Mouse (Mus musculus): ENCODE results near the gene Amn. TPM values are rescaled to one million over a fixed set of nuclear protein-coding genes. Genes with fewer than 3 reads are reported as not detected.

Amn gene
- polyA plus RNA-seq, 1 experiment from 2014 or later, result 2.9 TPM

GRCm38 (mm10) chr12:111239930-111240329, 31.0 kb upstream of the Amn start:
- H3K4me3 ChIP-seq, result no peak overlapping the region
- H3K4me1 ChIP-seq, result peaks cover 9% of the 10 kb centered on the region
- H3K27ac ChIP-seq (replicated peaks), result no peak overlapping the region
- H3K9me3 ChIP-seq, result no peaks in the 10 kb centered on the region
- peaks cover 51% of the 10 kb centered on the region for H3K36me3 ChIP-seq
- no peak overlapping the region for H3K4me2 ChIP-seq
- ATAC-seq (ENCODE audit: extremely low read depth, insufficient number of reproducible peaks, low FRiP score, low TSS enrichment), result no peak
- WGBS, result 74% methylated on average over 10 of the region's 10 CpGs
- no peaks in the 10 kb centered on the region for H3K27me3 ChIP-seq (replicated peaks)
- H3K9ac ChIP-seq, result no peak overlapping the region

- H3K36me3 ChIP-seq, result peaks cover 63% of the 10 kb centered on the region
Measured at GRCm38 (mm10) chr12:111241916-111242315, 29.0 kb upstream of the Amn start.

GRCm38 (mm10) chr12:111242346-111242745, 28.5 kb upstream of the Amn start:
- no peak overlapping the region for H3K4me2 ChIP-seq
- H3K4me3 ChIP-seq, result no peak overlapping the region
- H3K27ac ChIP-seq (replicated peaks), result no peak overlapping the region
- peaks cover 8% of the 10 kb centered on the region; the same call in 1 of the 2 replicates for H3K4me1 ChIP-seq
- WGBS, result 88% methylated on average over 5 of the region's 5 CpGs
- no peaks in the 10 kb centered on the region for H3K27me3 ChIP-seq (replicated peaks)
- ATAC-seq (ENCODE audit: extremely low read depth, insufficient number of reproducible peaks, low FRiP score, low TSS enrichment), result no peak
- no peaks in the 10 kb centered on the region for H3K9me3 ChIP-seq
- H3K9ac ChIP-seq, result no peak overlapping the region
- peaks cover 66% of the 10 kb centered on the region for H3K36me3 ChIP-seq

More at GRCm38 (mm10) chr12:111241916-111242315, 29.0 kb upstream of the Amn start:
- Histone ChIP-seq H3K4me3 (no peak overlapping the region), H3K9me3 (no peaks in the 10 kb centered on the region), H3K27ac (replicated peaks) (no peak overlapping the region), H3K27me3 (replicated peaks) (no peaks in the 10 kb centered on the region), H3K4me1 (peaks cover 8% of the 10 kb centered on the region; the same call in 1 of the 2 replicates), H3K9ac (no peak overlapping the region), H3K4me2 (no peak overlapping the region)
- 94% methylated on average over 6 of the region's 6 CpGs for WGBS
- no peak for ATAC-seq (ENCODE audit: extremely low read depth, insufficient number of reproducible peaks, low FRiP score, low TSS enrichment)

GRCm38 (mm10) chr12:111243733-111244132, 27.2 kb upstream of the Amn start:
- no peaks in the 10 kb centered on the region for H3K9me3 ChIP-seq
- ATAC-seq (ENCODE audit: extremely low read depth, insufficient number of reproducible peaks, low FRiP score, low TSS enrichment), result no peak
- H3K27ac ChIP-seq (replicated peaks), result no peak overlapping the region
- H3K36me3 ChIP-seq, result peaks cover 69% of the 10 kb centered on the region
- no peaks in the 10 kb centered on the region for H3K4me1 ChIP-seq
- no peak overlapping the region for H3K4me2 ChIP-seq
- no peaks in the 10 kb centered on the region for H3K27me3 ChIP-seq (replicated peaks)
- 79% methylated on average over 12 of the region's 12 CpGs for WGBS
- no peak overlapping the region for H3K9ac ChIP-seq
- H3K4me3 ChIP-seq, result no peak overlapping the region

- 85% methylated on average over 6 of the region's 6 CpGs for WGBS
- H3K27ac ChIP-seq (replicated peaks), result no peak overlapping the region
- no peaks in the 10 kb centered on the region for H3K27me3 ChIP-seq (replicated peaks)
- no peaks in the 10 kb centered on the region for H3K9me3 ChIP-seq
- no peak for ATAC-seq (ENCODE audit: extremely low read depth, insufficient number of reproducible peaks, low FRiP score, low TSS enrichment)
- no peak overlapping the region for H3K4me2 ChIP-seq
- no peak overlapping the region for H3K9ac ChIP-seq
- H3K4me1 ChIP-seq, result no peaks in the 10 kb centered on the region
- no peak overlapping the region for H3K4me3 ChIP-seq
- peaks cover 60% of the 10 kb centered on the region for H3K36me3 ChIP-seq
Measured at GRCm38 (mm10) chr12:111245070-111245469, 25.8 kb upstream of the Amn start.

- ATAC-seq (ENCODE audit: extremely low read depth, insufficient number of reproducible peaks, low FRiP score, low TSS enrichment), result no peak
- Histone ChIP-seq H3K9ac (no peak overlapping the region), H3K4me2 (no peak overlapping the region), H3K9me3 (no peaks in the 10 kb centered on the region), H3K4me1 (no peaks in the 10 kb centered on the region), H3K4me3 (no peak overlapping the region), H3K36me3 (peaks cover 57% of the 10 kb centered on the region), H3K27ac (replicated peaks) (no peak overlapping the region), H3K27me3 (replicated peaks) (no peaks in the 10 kb centered on the region)
- 69% methylated on average over 9 of the region's 9 CpGs for WGBS
Measured at GRCm38 (mm10) chr12:111246808-111247464, 24.0 kb upstream of the Amn start.

- no peaks in the 10 kb centered on the region for H3K9me3 ChIP-seq
- no peak overlapping the region for H3K27ac ChIP-seq (replicated peaks)
- H3K4me1 ChIP-seq, result no peaks in the 10 kb centered on the region
- no peak overlapping the region for H3K4me2 ChIP-seq
- ATAC-seq (ENCODE audit: extremely low read depth, insufficient number of reproducible peaks, low FRiP score, low TSS enrichment), result no peak
- no peak overlapping the region for H3K9ac ChIP-seq
- 49% methylated on average over 3 of the region's 3 CpGs for WGBS
- peaks cover 48% of the 10 kb centered on the region for H3K36me3 ChIP-seq
- no peaks in the 10 kb centered on the region for H3K27me3 ChIP-seq (replicated peaks)
- H3K4me3 ChIP-seq, result no peak overlapping the region
Measured at GRCm38 (mm10) chr12:111249095-111249494, 21.8 kb upstream of the Amn start.

- Histone ChIP-seq H3K27ac (replicated peaks) (no peak overlapping the region), H3K4me3 (no peak overlapping the region), H3K4me1 (no peaks in the 10 kb centered on the region), H3K36me3 (peaks cover 44% of the 10 kb centered on the region), H3K4me2 (no peak overlapping the region), H3K9me3 (no peaks in the 10 kb centered on the region), H3K27me3 (replicated peaks) (no peaks in the 10 kb centered on the region), H3K9ac (no peak overlapping the region)
- no peak for ATAC-seq (ENCODE audit: extremely low read depth, insufficient number of reproducible peaks, low FRiP score, low TSS enrichment)
- WGBS, result 68% methylated on average over 8 of the region's 8 CpGs
Measured at GRCm38 (mm10) chr12:111250116-111250515, 20.8 kb upstream of the Amn start.

GRCm38 (mm10) chr12:111251227-111251626, 19.7 kb upstream of the Amn start:
- H3K9me3 ChIP-seq, result no peaks in the 10 kb centered on the region
- no peaks in the 10 kb centered on the region for H3K27me3 ChIP-seq (replicated peaks)
- no peak overlapping the region for H3K4me3 ChIP-seq
- ATAC-seq (ENCODE audit: extremely low read depth, insufficient number of reproducible peaks, low FRiP score, low TSS enrichment), result no peak
- no peak overlapping the region for H3K27ac ChIP-seq (replicated peaks)
- H3K4me1 ChIP-seq, result no peaks in the 10 kb centered on the region
- H3K9ac ChIP-seq, result no peak overlapping the region
- H3K36me3 ChIP-seq, result peaks cover 44% of the 10 kb centered on the region
- no peak overlapping the region for H3K4me2 ChIP-seq
- WGBS, result 58% methylated on average over 9 of the region's 9 CpGs

GRCm38 (mm10) chr12:111263650-111264049, 7.2 kb upstream of the Amn start:
- Histone ChIP-seq H3K27me3 (replicated peaks) (no peaks in the 10 kb centered on the region), H3K4me3 (no peak overlapping the region), H3K4me1 (no peaks in the 10 kb centered on the region), H3K9me3 (no peaks in the 10 kb centered on the region), H3K27ac (replicated peaks) (no peak overlapping the region), H3K9ac (no peak overlapping the region), H3K4me2 (no peak overlapping the region), H3K36me3 (peaks cover 51% of the 10 kb centered on the region)
- whole genome bisulfite sequencing, result 92% methylated on average over 16 of the region's 16 CpGs
- no peak for ATAC-seq (ENCODE audit: extremely low read depth, insufficient number of reproducible peaks, low FRiP score, low TSS enrichment)

- 73% methylated on average over 5 of the region's 5 CpGs for WGBS
- Histone ChIP-seq H3K27ac (replicated peaks) (no peak overlapping the region), H3K4me2 (no peak overlapping the region), H3K9me3 (no peaks in the 10 kb centered on the region), H3K4me1 (no peaks in the 10 kb centered on the region), H3K27me3 (replicated peaks) (peaks cover 14% of the 10 kb centered on the region), H3K9ac (no peak overlapping the region), H3K4me3 (no peak overlapping the region), H3K36me3 (peaks cover 40% of the 10 kb centered on the region)
- no peak for ATAC-seq (ENCODE audit: extremely low read depth, insufficient number of reproducible peaks, low FRiP score, low TSS enrichment)
Measured at GRCm38 (mm10) chr12:111265212-111265611, 5.7 kb upstream of the Amn start.

- Histone ChIP-seq H3K9ac (no peak overlapping the region), H3K4me2 (no peak overlapping the region), H3K4me3 (no peak overlapping the region), H3K9me3 (no peaks in the 10 kb centered on the region), H3K36me3 (peaks cover 26% of the 10 kb centered on the region), H3K4me1 (peaks cover 9% of the 10 kb centered on the region), H3K27ac (replicated peaks) (no peak overlapping the region), H3K27me3 (replicated peaks) (peaks cover 28% of the 10 kb centered on the region)
- 82% methylated on average over 12 of the region's 12 CpGs for WGBS
- no peak for ATAC-seq (ENCODE audit: extremely low read depth, insufficient number of reproducible peaks, low FRiP score, low TSS enrichment)
Measured at GRCm38 (mm10) chr12:111266592-111266991, 4.3 kb upstream of the Amn start.
